Mouse (Mus musculus): ENCODE measurements around the gene Micall2. TPM values are rescaled to one million over a fixed set of nuclear protein-coding genes. Genes with fewer than 3 reads are reported as not detected.

Gene Micall2
- 1.1 and 1.3 TPM in 2 replicates for total RNA-seq (2014; rRNA removed)
- 0.86 and 1.2 TPM in 2 replicates for polyA plus RNA-seq (2012; rRNA removed)

- peak within 1 kb of the TSS; percentile 15 for H3K27ac ChIP-seq (replicated peaks; ENCODE audit: insufficient read depth, low read depth, low read length)
- DNase-seq (ENCODE audit: extremely low read depth, low read depth, low spot score): peak; percentile 82
- H3K4me1 ChIP-seq (ENCODE audit: control insufficient read depth, insufficient read depth, low read length): peaks cover 5% of the 10 kb centered on the region; the same call in 1 of the 2 replicates
- WGBS: 6% methylated on average over 47 of the region's 50 CpGs
- 0 out of 2 replicates have a peak, but pooled peaks cover 4% of the 10 kb centered on the region for H3K79me2 ChIP-seq (ENCODE audit: control insufficient read depth, insufficient read depth, low read length)
- peak within 1 kb of the TSS; percentile 58 for H3K9ac ChIP-seq (ENCODE audit: low read depth, low read length)
- peak within 1 kb of the TSS; percentile 57 for H3K4me3 ChIP-seq (ENCODE audit: insufficient read depth, low read depth, low read length)
- no peaks in the 10 kb centered on the region for H3K36me3 ChIP-seq (ENCODE audit: control insufficient read depth, insufficient read depth, low read length)
- no peaks in the 10 kb centered on the region for H3K27me3 ChIP-seq (ENCODE audit: control insufficient read depth, insufficient read depth, low read length)
- TF ChIP-seq CTCF (IDR thresholded peaks at IDR 0.05; ENCODE audit: low read depth, low read length): no peak
- 0 out of 2 replicates have a peak, but pooled peaks have one; percentile 6 for TF ChIP-seq POLR2A (IDR thresholded peaks at IDR 0.05; ENCODE audit: extremely low read depth, insufficient read depth, low read length)
These were observed at the start of gene Micall2 for GRCm38 (mm10) chr5:139735677-139736503. Micall2 (minus strand) TSS chr5:139736336.

DNA sequence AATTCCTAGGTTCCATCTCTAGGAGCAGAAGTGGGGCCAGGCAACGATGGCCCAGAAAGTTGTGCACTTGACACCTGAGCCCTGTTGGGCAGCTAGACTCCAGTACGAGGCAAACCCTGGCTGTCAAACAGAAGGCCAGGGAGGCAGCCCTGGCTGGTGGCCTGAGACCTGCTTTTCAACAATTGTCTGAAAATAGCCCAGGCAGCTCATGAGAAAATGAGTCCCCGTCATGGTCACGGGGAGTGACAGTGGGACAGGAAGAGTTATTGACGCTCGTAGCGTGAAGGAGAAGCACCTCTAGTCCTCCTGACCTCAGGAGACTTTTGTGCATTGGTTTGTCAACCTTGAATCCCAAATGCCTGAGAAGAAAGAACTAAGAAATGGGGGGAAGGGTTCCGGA is 45.3 kb upstream of the Micall2 start:
- no peak overlapping the region for H3K4me3 ChIP-seq (ENCODE audit: insufficient read depth, low read depth, low read length)
- H3K36me3 ChIP-seq (ENCODE audit: control insufficient read depth, insufficient read depth, low read length): no peaks in the 10 kb centered on the region
- 84% methylated on average over 8 of the region's 8 CpGs for WGBS
- H3K27ac ChIP-seq (replicated peaks; ENCODE audit: insufficient read depth, low read depth, low read length): no peak overlapping the region
- no peaks in the 10 kb centered on the region for H3K27me3 ChIP-seq (ENCODE audit: control insufficient read depth, insufficient read depth, low read length)
- no peak for DNase-seq (ENCODE audit: extremely low read depth, low read depth, low spot score)
- no peaks in the 10 kb centered on the region for H3K4me1 ChIP-seq (ENCODE audit: control insufficient read depth, insufficient read depth, low read length)
- H3K79me2 ChIP-seq (ENCODE audit: control insufficient read depth, insufficient read depth, low read length): no peaks in the 10 kb centered on the region
- TF ChIP-seq POLR2A (IDR thresholded peaks at IDR 0.05; ENCODE audit: extremely low read depth, insufficient read depth, low read length) (no peak), CTCF (IDR thresholded peaks at IDR 0.05; ENCODE audit: low read depth, low read length) (no peak)
- H3K9ac ChIP-seq (ENCODE audit: low read depth, low read length): no peak overlapping the region

DNA sequence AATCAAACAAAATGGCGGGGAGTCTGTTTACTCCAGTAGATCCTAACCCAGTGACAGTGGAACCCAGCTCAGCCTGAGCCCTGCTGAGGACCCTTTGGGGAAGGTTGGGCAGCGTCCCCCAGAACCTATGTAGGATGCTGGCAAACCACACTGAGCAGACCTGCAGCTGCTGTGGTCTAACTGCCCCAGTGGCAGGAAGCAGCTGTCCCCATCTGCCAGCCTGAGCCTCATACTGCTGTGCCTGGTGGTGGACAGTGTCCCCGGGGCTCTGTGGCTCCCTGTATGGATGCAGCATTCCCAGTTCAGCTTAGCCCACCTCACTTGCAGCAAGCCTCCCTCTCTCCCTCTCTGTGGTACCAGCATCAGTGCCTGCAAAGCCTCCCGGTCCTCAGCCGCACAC is 40.8 kb upstream of the Micall2 start:
- Histone ChIP-seq H3K79me2 (ENCODE audit: control insufficient read depth, insufficient read depth, low read length) (no peaks in the 10 kb centered on the region; the same call in 1 of the 2 replicates), H3K27ac (replicated peaks; ENCODE audit: insufficient read depth, low read depth, low read length) (no peak overlapping the region), H3K27me3 (ENCODE audit: control insufficient read depth, insufficient read depth, low read length) (no peaks in the 10 kb centered on the region), H3K36me3 (ENCODE audit: control insufficient read depth, insufficient read depth, low read length) (no peaks in the 10 kb centered on the region), H3K4me3 (ENCODE audit: insufficient read depth, low read depth, low read length) (no peak overlapping the region), H3K4me1 (ENCODE audit: control insufficient read depth, insufficient read depth, low read length) (no peaks in the 10 kb centered on the region), H3K9ac (ENCODE audit: low read depth, low read length) (no peak overlapping the region)
- WGBS: 86% methylated on average over 5 of the region's 5 CpGs
- TF ChIP-seq POLR2A (IDR thresholded peaks at IDR 0.05; ENCODE audit: extremely low read depth, insufficient read depth, low read length): no peak
- TF ChIP-seq CTCF (IDR thresholded peaks at IDR 0.05; ENCODE audit: low read depth, low read length): no peak
- DNase-seq (ENCODE audit: extremely low read depth, low read depth, low spot score): no peak

GRCm38 (mm10) chr5:139775216-139775926 is 39.2 kb upstream of the Micall2 start, which contains the start of gene Ints1:
Ints1 (minus strand) TSS chr5:139775674.
- Histone ChIP-seq H3K9ac (ENCODE audit: low read depth, low read length) (peak within 1 kb of the TSS; percentile 79), H3K36me3 (ENCODE audit: control insufficient read depth, insufficient read depth, low read length) (no peaks in the 10 kb centered on the region; the same call in 1 of the 2 replicates), H3K4me3 (ENCODE audit: insufficient read depth, low read depth, low read length) (peak within 1 kb of the TSS; percentile 86), H3K79me2 (ENCODE audit: control insufficient read depth, insufficient read depth, low read length) (no peaks in the 10 kb centered on the region; the same call in 1 of the 2 replicates), H3K27ac (replicated peaks; ENCODE audit: insufficient read depth, low read depth, low read length) (no peak within 1 kb of the TSS; the same call in 1 of the 2 replicates), H3K27me3 (ENCODE audit: control insufficient read depth, insufficient read depth, low read length) (no peaks in the 10 kb centered on the region), H3K4me1 (ENCODE audit: control insufficient read depth, insufficient read depth, low read length) (no peaks in the 10 kb centered on the region)
- DNase-seq (ENCODE audit: extremely low read depth, low read depth, low spot score): peak; percentile 90
- TF ChIP-seq POLR2A (IDR thresholded peaks at IDR 0.05; ENCODE audit: extremely low read depth, insufficient read depth, low read length): 0 out of 2 replicates have a peak, but pooled peaks have one; percentile 28
- peak; percentile 98 for TF ChIP-seq CTCF (IDR thresholded peaks at IDR 0.05; ENCODE audit: low read depth, low read length)
- WGBS: under 1% methylated on average over 55 of the region's 55 CpGs

DNA sequence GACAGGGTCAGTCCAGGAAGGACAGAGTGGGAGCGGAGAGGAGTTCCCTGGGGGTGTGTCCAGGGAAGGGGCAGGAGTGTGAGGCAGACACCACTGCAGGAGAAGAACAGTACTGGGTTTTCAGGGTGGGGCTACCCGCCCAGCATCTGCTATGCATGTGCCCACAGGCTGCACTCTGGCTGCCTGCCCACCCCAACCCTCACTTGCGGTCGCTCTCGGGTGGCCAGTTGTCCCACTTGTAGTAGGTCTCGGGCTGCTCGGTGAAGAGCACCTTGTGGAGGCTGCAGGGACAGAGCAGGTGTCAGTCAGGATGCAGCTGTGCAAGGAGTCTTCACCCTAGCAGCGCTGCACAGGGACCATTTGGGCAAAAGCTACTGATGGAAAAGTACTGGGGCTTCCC is 32.1 kb upstream of the Micall2 start:
- no peak overlapping the region for H3K27ac ChIP-seq (replicated peaks; ENCODE audit: insufficient read depth, low read depth, low read length)
- 94% methylated on average over 8 of the region's 8 CpGs for WGBS
- no peaks in the 10 kb centered on the region for H3K27me3 ChIP-seq (ENCODE audit: control insufficient read depth, insufficient read depth, low read length)
- TF ChIP-seq POLR2A (IDR thresholded peaks at IDR 0.05; ENCODE audit: extremely low read depth, insufficient read depth, low read length): no peak
- no peak for TF ChIP-seq CTCF (IDR thresholded peaks at IDR 0.05; ENCODE audit: low read depth, low read length)
- no peaks in the 10 kb centered on the region; the same call in 1 of the 2 replicates for H3K36me3 ChIP-seq (ENCODE audit: control insufficient read depth, insufficient read depth, low read length)
- H3K9ac ChIP-seq (ENCODE audit: low read depth, low read length): no peak overlapping the region
- no peaks in the 10 kb centered on the region for H3K4me1 ChIP-seq (ENCODE audit: control insufficient read depth, insufficient read depth, low read length)
- H3K79me2 ChIP-seq (ENCODE audit: control insufficient read depth, insufficient read depth, low read length): no peaks in the 10 kb centered on the region
- no peak overlapping the region for H3K4me3 ChIP-seq (ENCODE audit: insufficient read depth, low read depth, low read length)
- no peak for DNase-seq (ENCODE audit: extremely low read depth, low read depth, low spot score)
